Mouse (Mus musculus): ENCODE data around the gene Olfr1014. TPM values are rescaled to one million over a fixed set of nuclear protein-coding genes. Genes with fewer than 3 reads are reported as not detected.
A peak's percentile ranks its signal among the peaks of the same experiment; 100 is the strongest.

Olfr1014 gene
- total RNA-seq (2014; rRNA removed) (not detected in 2 replicates), polyA plus RNA-seq (2015; fragmentation: Nextera tagmentation; extraction: Ambion mirVana) (not detected in 2 replicates)

DNA sequence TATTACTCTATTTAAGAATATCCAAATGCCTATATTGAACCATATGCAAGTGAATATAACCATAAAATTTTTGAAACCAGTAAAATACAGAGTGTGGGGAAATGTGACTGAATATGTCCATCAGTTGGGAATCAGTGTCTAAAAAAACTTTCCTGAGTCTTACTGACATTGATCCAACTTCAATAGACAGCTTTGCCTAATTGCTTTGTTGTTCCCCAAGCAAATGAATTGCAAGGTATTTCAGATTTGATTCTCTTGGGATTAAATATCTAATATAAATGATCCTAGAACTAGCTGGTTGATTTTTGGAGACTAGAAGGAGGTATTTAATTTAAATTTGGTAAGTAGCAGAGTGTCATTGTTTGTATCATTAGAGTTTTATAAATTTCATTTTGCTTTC, at the start of gene Olfr1014:
Gene Olfr1014, plus strand, starts transcription at position 301 of the 400 bp plus-strand sequence.
- Histone ChIP-seq H3K4me3 (ENCODE audit: low read depth, low read length) (no peak within 1 kb of the TSS), H3K27ac (ENCODE audit: low read depth, low read length) (no peak within 1 kb of the TSS), H3K9me3 (ENCODE audit: low read length) (no peaks in the 10 kb centered on the region), H3K4me2 (ENCODE audit: low read depth, low read length, poor library complexity, severe bottlenecking) (no peak within 1 kb of the TSS), H3K4me1 (ENCODE audit: insufficient read depth, low read length) (no peaks in the 10 kb centered on the region), H3K36me3 (ENCODE audit: insufficient read depth, low read length) (no peaks in the 10 kb centered on the region), H3K27me3 (ENCODE audit: insufficient read depth, low read length) (no peaks in the 10 kb centered on the region), H3K9ac (replicated peaks; ENCODE audit: low read length, poor library complexity, severe bottlenecking) (no peak within 1 kb of the TSS)
- no peak for TF ChIP-seq CTCF (IDR thresholded peaks at IDR 0.05)
- DNase-seq (ENCODE audit: low spot score) (no peak), ATAC-seq (ENCODE audit: low FRiP score) (no peak)

DNA sequence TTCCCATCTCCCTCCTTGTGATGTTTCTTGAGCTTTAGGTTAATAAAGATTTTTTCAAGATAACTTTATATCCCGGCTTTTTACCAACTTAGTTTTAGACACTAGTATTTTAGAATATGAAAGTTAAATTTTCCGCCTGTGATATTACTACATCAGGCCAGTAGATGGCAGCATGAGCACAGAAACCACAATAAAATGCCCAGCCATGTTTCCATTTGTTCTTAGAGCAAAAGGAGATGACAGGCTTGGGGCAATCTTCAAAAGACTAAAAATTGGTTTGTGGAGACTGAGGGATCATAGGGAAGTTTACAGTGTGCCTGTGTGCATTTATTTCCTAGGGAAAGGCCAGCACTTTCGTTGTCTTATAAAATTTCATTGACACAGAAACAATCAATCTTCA, 46.7 kb upstream of the Olfr1014 start:
- H3K36me3 ChIP-seq (ENCODE audit: insufficient read depth, low read length): no peaks in the 10 kb centered on the region
- no peak overlapping the region for H3K9ac ChIP-seq (replicated peaks; ENCODE audit: low read length, poor library complexity, severe bottlenecking)
- 7% methylated on average over 3 of the region's 3 CpGs for WGBS
- no peak overlapping the region for H3K4me3 ChIP-seq (ENCODE audit: low read depth, low read length)
- ATAC-seq (ENCODE audit: low FRiP score) (peak; percentile 75; the same call in 1 of the 2 replicates), DNase-seq (ENCODE audit: low spot score) (peak; percentile 78)
- no peak overlapping the region for H3K27ac ChIP-seq (ENCODE audit: low read depth, low read length)
- no peaks in the 10 kb centered on the region for H3K9me3 ChIP-seq (ENCODE audit: low read length)
- H3K4me2 ChIP-seq (ENCODE audit: low read depth, low read length, poor library complexity, severe bottlenecking): no peak overlapping the region
- H3K4me1 ChIP-seq (ENCODE audit: insufficient read depth, low read length): no peaks in the 10 kb centered on the region
- H3K27me3 ChIP-seq (ENCODE audit: insufficient read depth, low read length): no peaks in the 10 kb centered on the region
- TF ChIP-seq CTCF (IDR thresholded peaks at IDR 0.05): peak; percentile 91

GRCm38 (mm10) chr2:85753822-85754221, 18.7 kb upstream of the Olfr1014 start:
- TF ChIP-seq CTCF (IDR thresholded peaks at IDR 0.05): no peak
- 82% methylated on average over 4 of the region's 4 CpGs for WGBS
- DNase-seq (ENCODE audit: low spot score): peak; percentile 5
- no peaks in the 10 kb centered on the region for H3K27me3 ChIP-seq (ENCODE audit: insufficient read depth, low read length)
- no peaks in the 10 kb centered on the region for H3K36me3 ChIP-seq (ENCODE audit: insufficient read depth, low read length)
- H3K4me2 ChIP-seq (ENCODE audit: low read depth, low read length, poor library complexity, severe bottlenecking): no peak overlapping the region
- H3K4me3 ChIP-seq (ENCODE audit: low read depth, low read length): no peak overlapping the region
- no peaks in the 10 kb centered on the region for H3K4me1 ChIP-seq (ENCODE audit: insufficient read depth, low read length)
- ATAC-seq (ENCODE audit: low FRiP score): no peak
- no peaks in the 10 kb centered on the region for H3K9me3 ChIP-seq (ENCODE audit: low read length)
- no peak overlapping the region for H3K9ac ChIP-seq (replicated peaks; ENCODE audit: low read length, poor library complexity, severe bottlenecking)
- no peak overlapping the region for H3K27ac ChIP-seq (ENCODE audit: low read depth, low read length)

GRCm38 (mm10) chr2:85762666-85763065, 9.8 kb upstream of the Olfr1014 start, which contains the start of gene Olfr1012:
Olfr1012 (minus strand) TSS chr2:85762766.
- no peaks in the 10 kb centered on the region for H3K4me1 ChIP-seq (ENCODE audit: insufficient read depth, low read length)
- H3K4me2 ChIP-seq (ENCODE audit: low read depth, low read length, poor library complexity, severe bottlenecking): no peak within 1 kb of the TSS
- DNase-seq (ENCODE audit: low spot score): no peak
- H3K9ac ChIP-seq (replicated peaks; ENCODE audit: low read length, poor library complexity, severe bottlenecking): no peak within 1 kb of the TSS
- 85% methylated on average over 1 of the region's 1 CpGs for WGBS
- H3K4me3 ChIP-seq (ENCODE audit: low read depth, low read length): no peak within 1 kb of the TSS
- H3K36me3 ChIP-seq (ENCODE audit: insufficient read depth, low read length): no peaks in the 10 kb centered on the region
- TF ChIP-seq CTCF (IDR thresholded peaks at IDR 0.05): no peak
- no peaks in the 10 kb centered on the region for H3K27me3 ChIP-seq (ENCODE audit: insufficient read depth, low read length)
- no peak within 1 kb of the TSS for H3K27ac ChIP-seq (ENCODE audit: low read depth, low read length)
- ATAC-seq (ENCODE audit: low FRiP score): no peak
- H3K9me3 ChIP-seq (ENCODE audit: low read length): no peaks in the 10 kb centered on the region

- Histone ChIP-seq H3K4me2 (ENCODE audit: low read depth, low read length, poor library complexity, severe bottlenecking) (no peak within 1 kb of the TSS), H3K9me3 (ENCODE audit: low read length) (no peaks in the 10 kb centered on the region), H3K4me1 (ENCODE audit: insufficient read depth, low read length) (no peaks in the 10 kb centered on the region), H3K4me3 (ENCODE audit: low read depth, low read length) (no peak within 1 kb of the TSS), H3K36me3 (ENCODE audit: insufficient read depth, low read length) (no peaks in the 10 kb centered on the region), H3K27ac (ENCODE audit: low read depth, low read length) (no peak within 1 kb of the TSS), H3K27me3 (ENCODE audit: insufficient read depth, low read length) (no peaks in the 10 kb centered on the region), H3K9ac (replicated peaks; ENCODE audit: low read length, poor library complexity, severe bottlenecking) (no peak within 1 kb of the TSS)
- no peak for TF ChIP-seq CTCF (IDR thresholded peaks at IDR 0.05)
- DNase-seq (ENCODE audit: low spot score) (no peak), ATAC-seq (ENCODE audit: low FRiP score) (no peak)
Observed at GRCm38 (mm10) chr2:85766798-85767197, 5.7 kb upstream of the Olfr1014 start, which contains the start of gene Olfr1013. Olfr1013 (plus strand) TSS chr2:85767098.

DNA sequence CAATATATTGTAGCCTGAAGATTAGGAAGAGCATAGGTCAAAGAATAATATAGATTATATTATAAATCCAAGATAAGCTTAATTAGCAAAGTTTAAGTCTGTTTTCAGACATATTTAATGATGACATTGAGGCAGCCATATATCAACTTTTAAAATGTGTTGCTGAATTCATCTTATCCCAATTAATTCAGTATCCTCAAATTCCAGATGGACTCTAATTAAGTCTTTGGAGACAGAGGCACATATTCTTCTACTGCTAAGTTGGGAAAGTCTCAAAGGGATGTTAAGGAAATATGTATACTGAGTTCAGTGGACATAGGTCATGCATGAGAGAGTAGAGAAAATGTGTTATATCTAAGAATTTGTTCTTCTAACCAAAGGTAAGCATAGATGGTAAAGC, 9.2 kb downstream of the Olfr1014 start, which contains the start of gene Olfr1015:
Gene Olfr1015, plus strand, starts transcription at position 301 of the 400 bp plus-strand sequence.
- no peaks in the 10 kb centered on the region for H3K36me3 ChIP-seq (ENCODE audit: insufficient read depth, low read length)
- ATAC-seq (ENCODE audit: low FRiP score): no peak
- H3K9ac ChIP-seq (replicated peaks; ENCODE audit: low read length, poor library complexity, severe bottlenecking): no peak within 1 kb of the TSS
- DNase-seq (ENCODE audit: low spot score): no peak
- no peaks in the 10 kb centered on the region for H3K9me3 ChIP-seq (ENCODE audit: low read length)
- H3K27ac ChIP-seq (ENCODE audit: low read depth, low read length): no peak within 1 kb of the TSS
- H3K4me3 ChIP-seq (ENCODE audit: low read depth, low read length): no peak within 1 kb of the TSS
- TF ChIP-seq CTCF (IDR thresholded peaks at IDR 0.05): no peak
- no peaks in the 10 kb centered on the region for H3K4me1 ChIP-seq (ENCODE audit: insufficient read depth, low read length)
- no peaks in the 10 kb centered on the region for H3K27me3 ChIP-seq (ENCODE audit: insufficient read depth, low read length)
- H3K4me2 ChIP-seq (ENCODE audit: low read depth, low read length, poor library complexity, severe bottlenecking): no peak within 1 kb of the TSS
